Mouse (Mus musculus) myocyte (in vitro differentiated cells): ENCODE data around the gene Ttc39d. TPM values are rescaled to one million over a fixed set of nuclear protein-coding genes. Genes with fewer than 3 reads are reported as not detected.
A peak's percentile ranks its signal among the peaks of the same experiment; 100 is the strongest.

Experiments
- H3K27me3 ChIP-seq: one replicate; pipeline ENCODE4 v1.6.1; 2011; ENCODE audit not compliant: control insufficient read depth, insufficient read depth, insufficient read length
- H3K36me3 ChIP-seq: one replicate; pipeline ENCODE4 v1.6.1; 2011; ENCODE audit not compliant: control insufficient read depth, insufficient read depth
- H3K4me2 ChIP-seq: one replicate; pipeline ENCODE4 v1.6.1; 2011; ENCODE audit warnings: low read depth, control low read depth
- H3K4me3 ChIP-seq: one replicate; pipeline ENCODE4 v1.5.1; 2011; ENCODE audit warnings: mild to moderate bottlenecking, control low read depth, moderate library complexity
- H3K79me2 ChIP-seq: one replicate; pipeline ENCODE4 v1.6.1; 2011; ENCODE audit not compliant: control insufficient read depth, insufficient read depth
- H3ac ChIP-seq: one replicate; pipeline ENCODE4 v1.6.1; 2011; ENCODE audit not compliant: control insufficient read depth, insufficient read length
- CEBPB ChIP-seq: IDR thresholded peaks from 2 replicates; pipeline ENCODE4 v1.6.1; 2011; ENCODE audit warnings: mild to moderate bottlenecking, moderate library complexity; ENCODE audit not compliant: poor library complexity, insufficient read depth, severe bottlenecking
- E2F4 ChIP-seq: IDR thresholded peaks from one replicate; pipeline ENCODE4 v1.6.1; 2011; ENCODE audit warnings: mild to moderate bottlenecking, control low read depth, moderate library complexity; ENCODE audit not compliant: insufficient read depth
- MAX ChIP-seq: IDR thresholded peaks from one replicate; pipeline ENCODE4 v1.6.1; 2011; ENCODE audit warnings: low read depth, mild to moderate bottlenecking, control low read depth
- MYOD1 ChIP-seq, 3 experiments: IDR thresholded peaks; one replicate each; pipeline ENCODE4 v1.6.1; 2011; ENCODE audit warnings: control low read depth in 2 of 3, low read depth in 2 of 3, mild to moderate bottlenecking in 2 of 3, moderate library complexity in 1 of 3; ENCODE audit not compliant: insufficient read length in 2 of 3, control insufficient read depth in 1 of 3
- MYOG ChIP-seq, 3 experiments: IDR thresholded peaks; one replicate each; pipeline ENCODE4 v1.6.1; 2011; ENCODE audit warnings: control low read depth in 2 of 3, low read depth in 2 of 3, mild to moderate bottlenecking in 2 of 3; ENCODE audit not compliant: insufficient read length in 2 of 3, control insufficient read depth in 1 of 3, insufficient read depth in 1 of 3
- POLR2A ChIP-seq: IDR thresholded peaks from one replicate; pipeline ENCODE4 v1.6.1; 2011; ENCODE audit warnings: low read depth, mild to moderate bottlenecking, control low read depth, moderate library complexity; ENCODE audit not compliant: insufficient read length
- POLR2AphosphoS2 ChIP-seq: IDR thresholded peaks from one replicate; pipeline ENCODE4 v1.6.1; 2011; ENCODE audit warnings: low read depth, control low read depth; ENCODE audit not compliant: insufficient read length
- REST ChIP-seq: IDR thresholded peaks from one replicate; pipeline ENCODE4 v1.6.1; 2011; ENCODE audit warnings: mild to moderate bottlenecking, control low read depth, moderate library complexity; ENCODE audit not compliant: insufficient read depth, insufficient read length
- SRF ChIP-seq: IDR thresholded peaks from one replicate; pipeline ENCODE4 v1.6.1; 2011; ENCODE audit warnings: low read depth; ENCODE audit not compliant: control insufficient read depth, insufficient read length
- TCF12 ChIP-seq: IDR thresholded peaks from one replicate; pipeline ENCODE4 v1.6.1; 2011; ENCODE audit warnings: mild to moderate bottlenecking, control low read depth; ENCODE audit not compliant: poor library complexity, insufficient read depth, severe bottlenecking
- TCF3 ChIP-seq: IDR thresholded peaks from one replicate; pipeline ENCODE4 v1.6.1; 2011; ENCODE audit warnings: low read depth, control low read depth; ENCODE audit not compliant: insufficient read length
- USF1 ChIP-seq: IDR thresholded peaks from one replicate; pipeline ENCODE4 v1.6.1; 2011; ENCODE audit warnings: low read depth, mild to moderate bottlenecking, control low read depth, moderate library complexity
- polyA plus RNA-seq: library from polyadenylated mRNA; unstranded; fragments of >200 nt; fragmentation: generic; extraction: Trizol; gene quantifications from one replicate; pipeline ENCODE4 v1.2.1, GENCODE M21; 2012; ENCODE audit warnings: missing spikeins

Gene Ttc39d
- 0.01 TPM for polyA plus RNA-seq

DNA sequence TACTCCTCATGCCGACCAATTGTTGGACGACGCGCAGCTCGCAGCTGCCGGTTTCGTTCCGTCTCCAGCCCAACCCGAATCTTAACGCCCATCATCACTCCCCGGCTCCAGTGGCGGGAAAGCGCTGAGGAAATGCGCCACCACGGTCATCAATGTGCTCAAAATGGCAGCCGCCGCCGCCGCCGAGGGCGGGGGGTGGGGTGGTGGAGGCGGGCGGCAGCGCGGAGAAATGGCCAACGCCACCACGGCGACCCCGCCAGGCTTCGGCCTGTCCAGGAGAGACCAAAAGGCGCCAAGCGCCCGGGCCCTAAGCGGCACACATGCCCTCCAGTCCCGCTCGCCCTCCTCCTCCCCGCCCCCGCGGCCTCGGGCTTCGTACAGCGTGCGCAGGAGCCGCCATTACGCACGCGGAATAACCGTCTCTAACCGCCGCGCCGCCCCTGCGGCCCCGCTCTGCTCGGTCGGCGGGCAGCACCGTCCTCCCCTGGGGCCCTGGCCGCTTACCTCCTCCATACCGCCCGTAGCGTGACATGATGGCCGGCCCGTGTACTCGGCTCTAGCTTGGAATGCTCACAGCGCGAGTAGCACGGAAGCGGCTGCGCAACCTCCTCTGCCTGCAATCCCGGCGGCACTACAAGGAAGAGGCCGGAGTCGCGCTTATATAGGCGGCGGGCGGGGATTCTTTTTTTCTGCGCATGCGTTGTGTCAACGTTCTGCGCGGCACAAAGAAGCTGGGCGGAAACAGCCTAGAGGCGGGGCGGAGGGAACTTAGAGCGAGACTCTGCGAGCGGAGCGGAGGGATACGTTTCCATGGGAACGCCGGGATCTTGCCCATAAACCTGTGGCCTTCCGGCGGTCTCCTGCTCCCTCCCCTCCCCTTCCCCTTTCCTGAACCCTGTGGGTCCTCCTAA, at the start of gene Ttc39d, which contains the start of gene Srsf7:
Gene Ttc39d, plus strand, starts transcription at position 790 of the 911 bp plus-strand sequence.
Gene Srsf7, minus strand, starts transcription at position 637 of the 911 bp plus-strand sequence.
- H3K4me2 ChIP-seq, result peak within 1 kb of the TSS; percentile 98
- peak within 1 kb of the TSS; percentile 94 for H3K4me3 ChIP-seq
- H3K27me3 ChIP-seq, result no peaks in the 10 kb centered on the region
- peaks cover 34% of the 10 kb centered on the region for H3K36me3 ChIP-seq
- H3ac ChIP-seq, result peak within 1 kb of the TSS; percentile 86
- H3K79me2 ChIP-seq, result peaks cover 47% of the 10 kb centered on the region
- no peak for TF ChIP-seq USF1
- no peak for TF ChIP-seq MAX
- TF ChIP-seq REST, result peak; percentile 56
- TF ChIP-seq TCF3, result peak; percentile 3
- peak; percentile 100 for TF ChIP-seq POLR2A
- peak; percentile 63 for TF ChIP-seq E2F4
- no peak for TF ChIP-seq TCF12
- TF ChIP-seq POLR2AphosphoS2, result peak; percentile 100
- TF ChIP-seq SRF, result no peak
- TF ChIP-seq CEBPB, result 0 out of 2 replicates have a peak, but pooled peaks have one; percentile 27
- no peak for TF ChIP-seq MYOG (IDR thresholded peaks at IDR 0.05; ENCODE audit: control insufficient read depth in 1 of 3, insufficient read depth in 1 of 3, insufficient read length in 2 of 3, low read depth in 2 of 3)
- peak in 1 of 3 experiments; percentile 30 for TF ChIP-seq MYOD1 (IDR thresholded peaks at IDR 0.05; ENCODE audit: control insufficient read depth in 1 of 3, insufficient read length in 2 of 3, low read depth in 2 of 3)

DNA sequence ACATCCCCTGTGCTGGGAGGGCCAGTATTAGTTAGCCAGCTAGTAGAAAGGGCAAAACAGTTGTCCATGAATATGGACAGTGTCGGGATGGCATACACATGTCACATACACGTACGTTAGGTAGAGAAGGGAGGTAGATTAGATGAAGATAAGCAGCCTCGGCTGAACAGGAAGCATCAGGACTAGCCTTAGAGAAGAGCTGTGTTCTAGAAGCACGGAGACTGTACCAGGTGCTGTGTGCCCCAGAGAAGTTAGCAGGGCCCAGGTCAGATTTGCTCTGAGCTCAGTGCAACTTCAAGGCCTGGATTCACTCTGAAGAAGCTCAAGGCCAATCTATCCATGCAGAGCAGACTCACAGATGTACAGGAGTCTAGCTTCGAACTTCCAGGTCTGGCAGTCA, 49.8 kb upstream of the Ttc39d start:
- H3K27me3 ChIP-seq, result no peaks in the 10 kb centered on the region
- no peak overlapping the region for H3K4me2 ChIP-seq
- no peak overlapping the region for H3ac ChIP-seq
- H3K4me3 ChIP-seq, result no peak overlapping the region
- TF ChIP-seq POLR2AphosphoS2 (no peak), TCF3 (no peak), MYOG (IDR thresholded peaks at IDR 0.05; ENCODE audit: control insufficient read depth in 1 of 3, insufficient read depth in 1 of 3, insufficient read length in 2 of 3, low read depth in 2 of 3) (no peak), SRF (no peak)
- H3K36me3 ChIP-seq, result no peaks in the 10 kb centered on the region
- H3K79me2 ChIP-seq, result no peaks in the 10 kb centered on the region

DNA sequence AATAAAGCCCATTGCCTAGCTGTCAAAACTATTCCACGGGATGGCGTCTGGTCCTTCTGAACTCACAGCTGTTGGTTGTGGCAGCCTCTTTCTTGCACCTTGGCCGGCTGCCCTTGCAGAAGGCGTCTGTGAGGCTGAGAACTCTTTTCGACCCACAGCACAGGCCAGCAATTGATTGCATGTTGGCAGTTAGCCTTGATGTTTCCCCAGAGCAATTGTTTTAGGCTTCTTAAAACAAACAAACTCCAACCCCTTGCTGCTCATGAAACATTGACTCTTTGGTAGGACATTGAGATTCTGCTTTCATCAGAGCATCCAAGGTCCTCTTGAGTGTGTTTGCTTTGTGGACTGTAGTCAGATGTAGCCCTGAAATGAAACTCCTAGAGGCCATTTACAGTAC, 46.8 kb upstream of the Ttc39d start:
- Histone ChIP-seq H3K27me3 (no peaks in the 10 kb centered on the region), H3K36me3 (no peaks in the 10 kb centered on the region), H3K4me3 (no peak overlapping the region), H3K79me2 (no peaks in the 10 kb centered on the region), H3K4me2 (no peak overlapping the region), H3ac (no peak overlapping the region)
- peak; percentile 15 to 70 (median 43) for TF ChIP-seq MYOG (IDR thresholded peaks at IDR 0.05; ENCODE audit: control insufficient read depth in 1 of 3, insufficient read depth in 1 of 3, insufficient read length in 2 of 3, low read depth in 2 of 3)
- TF ChIP-seq POLR2A, result no peak
- TF ChIP-seq MYOD1 (IDR thresholded peaks at IDR 0.05; ENCODE audit: control insufficient read depth in 1 of 3, insufficient read length in 2 of 3, low read depth in 2 of 3), result peak in 2 of 3 experiments; percentile 36 to 55
- no peak for TF ChIP-seq SRF
- TF ChIP-seq POLR2AphosphoS2, result no peak
- no peak for TF ChIP-seq CEBPB

DNA sequence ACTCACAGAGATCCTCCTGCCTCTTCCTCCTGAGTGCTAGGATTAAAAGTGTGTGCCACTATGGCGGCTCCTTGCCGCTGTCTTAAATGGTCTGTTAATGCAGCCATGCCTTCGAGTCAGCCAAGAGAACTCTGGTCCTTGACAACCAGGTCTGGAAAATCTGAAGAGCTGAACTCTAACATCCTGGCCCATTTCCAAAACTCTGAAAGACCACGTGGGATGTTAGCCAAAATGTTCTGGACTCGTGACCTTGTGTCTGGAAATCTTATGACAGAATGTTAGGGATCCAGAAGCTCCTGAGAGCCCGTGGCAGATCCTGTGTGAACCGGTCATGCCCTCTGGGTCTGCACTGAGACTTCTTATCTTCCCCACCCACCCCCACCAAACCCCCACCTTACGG, 43.3 kb upstream of the Ttc39d start:
- TF ChIP-seq MYOG (IDR thresholded peaks at IDR 0.05; ENCODE audit: control insufficient read depth in 1 of 3, insufficient read depth in 1 of 3, insufficient read length in 2 of 3, low read depth in 2 of 3) (no peak), USF1 (no peak), MAX (no peak), POLR2AphosphoS2 (no peak), POLR2A (no peak), MYOD1 (IDR thresholded peaks at IDR 0.05; ENCODE audit: control insufficient read depth in 1 of 3, insufficient read length in 2 of 3, low read depth in 2 of 3) (no peak), TCF12 (no peak), SRF (no peak), CEBPB (no peak), TCF3 (no peak), E2F4 (no peak), REST (no peak)

DNA sequence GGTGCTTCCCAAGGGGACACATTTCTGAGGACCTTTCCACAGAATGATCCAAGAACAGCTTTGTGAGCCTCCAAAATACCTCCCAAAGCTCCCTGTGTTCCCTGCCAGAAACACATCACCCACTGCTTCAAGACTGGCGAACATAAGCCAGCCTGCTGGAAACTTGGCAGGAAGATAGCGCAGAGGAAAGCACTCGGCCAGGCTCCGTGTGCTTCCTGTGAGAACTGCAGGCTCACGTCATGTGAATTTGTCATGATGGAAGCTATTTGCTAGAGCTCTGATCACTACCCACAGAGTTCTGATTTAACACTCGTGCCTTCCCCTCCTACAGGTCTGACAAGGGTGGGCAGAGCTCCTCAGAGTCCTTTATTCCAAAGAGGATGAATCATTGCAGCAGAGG, 41.5 kb upstream of the Ttc39d start:
- H3K36me3 ChIP-seq, result no peaks in the 10 kb centered on the region
- no peak overlapping the region for H3ac ChIP-seq
- H3K79me2 ChIP-seq, result no peaks in the 10 kb centered on the region
- no peak overlapping the region for H3K4me3 ChIP-seq
- H3K27me3 ChIP-seq, result no peaks in the 10 kb centered on the region
- no peak for TF ChIP-seq TCF12
- TF ChIP-seq POLR2A, result no peak
- no peak for TF ChIP-seq POLR2AphosphoS2
- TF ChIP-seq E2F4, result no peak
- TF ChIP-seq MYOG (IDR thresholded peaks at IDR 0.05; ENCODE audit: control insufficient read depth in 1 of 3, insufficient read depth in 1 of 3, insufficient read length in 2 of 3, low read depth in 2 of 3), result no peak
- no peak for TF ChIP-seq TCF3
- no peak for TF ChIP-seq USF1
- no peak for TF ChIP-seq CEBPB
- no peak for TF ChIP-seq SRF
- no peak for TF ChIP-seq REST
- no peak for TF ChIP-seq MAX
- TF ChIP-seq MYOD1 (IDR thresholded peaks at IDR 0.05; ENCODE audit: control insufficient read depth in 1 of 3, insufficient read length in 2 of 3, low read depth in 2 of 3), result no peak
- no peak overlapping the region for H3K4me2 ChIP-seq

More for the DNA sequence above, 43.3 kb upstream of the Ttc39d start:
- H3K36me3 ChIP-seq, result no peaks in the 10 kb centered on the region
- H3K4me2 ChIP-seq, result no peak overlapping the region
- no peaks in the 10 kb centered on the region for H3K27me3 ChIP-seq
- no peaks in the 10 kb centered on the region for H3K79me2 ChIP-seq
- H3ac ChIP-seq, result no peak overlapping the region
- H3K4me3 ChIP-seq, result no peak overlapping the region
